ENCODE assay signal across 1 mouse cellular context in the genomic region with DNA sequence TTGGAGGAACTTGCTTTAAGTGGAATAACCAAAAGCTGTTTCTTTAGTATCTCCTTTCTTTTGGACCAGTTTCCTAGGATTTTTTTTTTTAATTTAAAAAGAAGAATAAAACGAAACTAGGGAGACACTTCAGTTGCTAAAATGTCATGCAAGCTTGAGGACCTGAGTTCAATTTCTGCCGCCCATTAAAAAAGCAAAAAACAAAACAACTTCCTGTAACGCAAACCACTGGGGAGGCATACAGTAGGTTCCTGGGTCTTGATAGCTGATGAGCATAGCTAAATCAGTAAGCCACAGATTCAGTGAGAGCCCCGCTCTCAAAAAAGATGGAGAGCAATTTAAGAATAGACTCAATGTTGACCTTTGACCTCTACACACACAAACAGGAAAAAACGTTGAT.
TF ChIP-seq lines count a peak whose summit lies in the region.

No protein-coding gene starts in this region.

TF ChIP-seq in MEL, 35 proteins besides CTCF, POLR2A, EP300 and RAD21:
- TF ChIP-seq CHD1 (IDR thresholded peaks at IDR 0.05; ENCODE audit: low read depth, low read length) (0 out of 2 replicates have a peak, but pooled peaks have one; percentile 70), ZNF384 (IDR thresholded peaks at IDR 0.05; ENCODE audit: low read depth, low read length) (peak; percentile 58), TAL1 (IDR thresholded peaks at IDR 0.05; ENCODE audit: low read length) (no peak), NRF1 (IDR thresholded peaks at IDR 0.05; ENCODE audit: insufficient read depth, low read depth, low read length, poor library complexity, severe bottlenecking) (no peak), ZC3H11A (IDR thresholded peaks at IDR 0.05; ENCODE audit: low read depth, low read length) (no peak), POLR2AphosphoS2 (IDR thresholded peaks at IDR 0.05; ENCODE audit: low read length) (no peak), MAFK (IDR thresholded peaks at IDR 0.05; ENCODE audit: borderline replicate concordance, low read depth, low read length) (no peak), MXI1 (IDR thresholded peaks at IDR 0.05; ENCODE audit: low read depth, low read length) (no peak), MAZ (IDR thresholded peaks at IDR 0.05; ENCODE audit: low read depth, low read length) (no peak), ELF1 (IDR thresholded peaks at IDR 0.05; ENCODE audit: low read depth, low read length) (no peak), GABPA (IDR thresholded peaks at IDR 0.05; ENCODE audit: low read depth, low read length) (no peak), MYC (IDR thresholded peaks at IDR 0.05; ENCODE audit: low read depth, low read length) (no peak), TBP (IDR thresholded peaks at IDR 0.05; ENCODE audit: low read depth, low read length) (no peak), SMC3 (IDR thresholded peaks at IDR 0.05; ENCODE audit: low read depth, low read length) (no peak), RCOR1 (IDR thresholded peaks at IDR 0.05; ENCODE audit: low read depth, low read length) (0 out of 2 replicates have a peak, but pooled peaks have one; percentile 15)
TF ChIP-seq in MEL: peak in this region for 3.
